Mouse (Mus musculus): Measurements from ENCODE around the gene Foxa3. TPM values are rescaled to one million over a fixed set of nuclear protein-coding genes. Genes with fewer than 3 reads are reported as not detected.

The Foxa3 gene
- polyA plus RNA-seq, 1 experiment from 2014 or later = 0.14 TPM

DNA sequence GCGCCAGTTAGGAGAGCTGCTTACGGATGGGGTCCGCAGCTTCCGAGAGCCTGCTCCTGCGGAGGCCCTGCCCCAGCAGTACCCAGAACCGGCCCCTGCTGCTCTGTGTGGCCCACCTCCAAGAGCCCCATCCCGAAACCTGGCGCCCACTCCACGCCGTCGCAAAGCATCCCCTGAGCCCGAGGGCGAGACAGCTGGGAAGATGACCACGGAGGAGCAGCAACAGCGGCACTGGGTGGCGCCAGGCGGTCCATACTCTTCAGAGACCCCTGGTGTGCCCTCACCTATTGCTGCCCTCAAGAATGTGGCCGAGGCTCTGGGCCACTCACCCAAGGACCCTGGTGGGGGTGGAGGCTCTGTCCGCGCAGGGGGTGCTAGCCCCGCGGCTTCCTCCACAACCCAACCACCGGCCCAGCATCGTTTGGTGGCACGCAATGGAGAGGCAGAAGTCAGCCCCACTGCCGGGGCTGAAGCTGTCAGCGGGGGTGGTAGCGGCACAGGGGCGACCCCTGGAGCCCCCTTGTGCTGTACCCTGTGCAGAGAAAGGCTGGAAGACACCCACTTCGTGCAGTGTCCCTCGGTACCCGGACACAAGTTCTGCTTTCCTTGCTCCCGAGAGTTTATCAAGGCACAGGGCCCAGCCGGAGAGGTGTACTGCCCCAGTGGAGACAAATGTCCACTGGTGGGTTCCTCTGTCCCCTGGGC is 17.8 kb downstream of the Foxa3 start:
- Histone ChIP-seq H3K9me3 (replicated peaks) (no peaks in the 10 kb centered on the region), H3K9ac (no peak overlapping the region), H3K27me3 (no peaks in the 10 kb centered on the region), H3K27ac (no peak overlapping the region), H3K4me3 (peak overlapping the region; percentile 77), H3K4me2 (peak overlapping the region; percentile 93), H3K4me1 (replicated peaks) (peaks cover 57% of the 10 kb centered on the region), H3K36me3 (peaks cover 22% of the 10 kb centered on the region)
- WGBS = 79% methylated on average over 34 of the region's 34 CpGs
- no peak for ATAC-seq (replicated peaks; ENCODE audit: insufficient number of reproducible peaks, insufficient read depth, low FRiP score, low read depth)

GRCm38 (mm10) chr7:19004631-19005079 is 18.7 kb downstream of the Foxa3 start:
- WGBS = 4% methylated on average over 34 of the region's 34 CpGs
- H3K9ac ChIP-seq = peak overlapping the region; percentile 89
- peak; percentile 0; the same call in 1 of the 2 replicates for ATAC-seq (replicated peaks; ENCODE audit: insufficient number of reproducible peaks, insufficient read depth, low FRiP score, low read depth)
- no peaks in the 10 kb centered on the region for H3K27me3 ChIP-seq
- peak overlapping the region; percentile 77 for H3K4me3 ChIP-seq
- peak overlapping the region; percentile 95 for H3K27ac ChIP-seq
- H3K4me2 ChIP-seq = peak overlapping the region; percentile 93
- no peaks in the 10 kb centered on the region for H3K9me3 ChIP-seq (replicated peaks)
- peaks cover 60% of the 10 kb centered on the region for H3K4me1 ChIP-seq (replicated peaks)
- H3K36me3 ChIP-seq = peaks cover 22% of the 10 kb centered on the region

DNA sequence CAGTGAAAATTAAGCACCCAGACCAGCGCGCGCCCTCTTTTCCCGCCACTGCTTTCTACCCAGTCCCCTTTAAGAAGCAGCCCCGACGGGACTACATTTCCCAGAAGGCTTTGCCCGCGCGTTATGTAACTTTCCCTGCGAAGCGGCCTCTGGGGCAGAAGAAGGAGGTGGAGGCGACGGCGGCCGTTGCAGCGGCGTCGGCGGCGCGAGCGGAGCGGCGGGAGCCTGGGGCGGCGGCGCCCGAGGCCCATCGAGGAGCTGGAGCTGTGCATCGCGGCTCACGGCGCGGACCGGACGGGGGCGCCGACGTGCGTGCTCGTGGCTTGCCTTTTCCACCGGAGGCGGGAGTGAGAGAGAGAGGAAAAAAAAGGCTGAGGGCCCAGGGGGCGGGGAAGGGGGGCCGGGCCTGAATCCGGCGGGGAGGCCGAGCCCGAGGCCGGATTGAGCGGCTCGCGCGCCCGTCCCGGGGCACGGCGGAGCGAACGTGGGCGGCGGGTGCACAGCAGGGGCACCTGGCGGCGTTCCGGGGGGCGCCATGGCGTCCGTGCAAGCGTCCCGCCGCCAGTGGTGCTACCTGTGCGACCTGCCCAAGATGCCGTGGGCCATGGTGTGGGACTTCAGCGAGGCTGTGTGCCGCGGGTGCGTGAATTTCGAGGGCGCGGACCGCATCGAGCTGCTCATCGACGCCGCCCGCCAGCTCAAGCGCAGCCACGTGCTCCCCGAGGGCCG is 19.3 kb downstream of the Foxa3 start, which contains the start of gene Irf2bp1:
Gene Irf2bp1 (plus strand): TSS at position 143 of the 729 bp plus-strand sequence.
- Histone ChIP-seq H3K9me3 (replicated peaks) (no peaks in the 10 kb centered on the region), H3K4me1 (replicated peaks) (peaks cover 60% of the 10 kb centered on the region), H3K27me3 (no peaks in the 10 kb centered on the region), H3K4me2 (peak within 1 kb of the TSS; percentile 93), H3K4me3 (peak within 1 kb of the TSS; percentile 77), H3K27ac (peak within 1 kb of the TSS; percentile 95), H3K9ac (peak within 1 kb of the TSS; percentile 89), H3K36me3 (peaks cover 22% of the 10 kb centered on the region)
- under 1% methylated on average over 83 of the region's 90 CpGs for WGBS
- ATAC-seq (replicated peaks; ENCODE audit: insufficient number of reproducible peaks, insufficient read depth, low FRiP score, low read depth) = peak; percentile 68

- WGBS = 2% methylated on average over 17 of the region's 17 CpGs
- Histone ChIP-seq H3K4me3 (peak overlapping the region; percentile 48), H3K27ac (peak overlapping the region; percentile 77), H3K4me2 (peak overlapping the region; percentile 93), H3K9ac (peak overlapping the region; percentile 70), H3K27me3 (no peaks in the 10 kb centered on the region), H3K36me3 (peaks cover 22% of the 10 kb centered on the region), H3K4me1 (replicated peaks) (peaks cover 60% of the 10 kb centered on the region), H3K9me3 (replicated peaks) (no peaks in the 10 kb centered on the region)
- peak; percentile 41; the same call in 1 of the 2 replicates for ATAC-seq (replicated peaks; ENCODE audit: insufficient number of reproducible peaks, insufficient read depth, low FRiP score, low read depth)
Observed at GRCm38 (mm10) chr7:19002848-19003498, 20.4 kb downstream of the Foxa3 start.

GRCm38 (mm10) chr7:19002115-19002514 is 21.2 kb downstream of the Foxa3 start:
- Histone ChIP-seq H3K4me2 (peak overlapping the region; percentile 93), H3K4me3 (peak overlapping the region; percentile 48), H3K27me3 (no peaks in the 10 kb centered on the region), H3K4me1 (replicated peaks) (peaks cover 55% of the 10 kb centered on the region), H3K9me3 (replicated peaks) (no peaks in the 10 kb centered on the region), H3K36me3 (peaks cover 17% of the 10 kb centered on the region), H3K9ac (no peak overlapping the region; the same call in 1 of the 2 replicates), H3K27ac (peak overlapping the region; percentile 77)
- ATAC-seq (replicated peaks; ENCODE audit: insufficient number of reproducible peaks, insufficient read depth, low FRiP score, low read depth) = no peak
- WGBS = 34% methylated on average over 4 of the region's 4 CpGs

GRCm38 (mm10) chr7:19001807-19002085 is 21.6 kb downstream of the Foxa3 start:
- Histone ChIP-seq H3K9me3 (replicated peaks) (no peaks in the 10 kb centered on the region), H3K36me3 (peaks cover 13% of the 10 kb centered on the region), H3K27ac (peak overlapping the region; percentile 77; the same call in 1 of the 2 replicates), H3K27me3 (no peaks in the 10 kb centered on the region), H3K4me3 (no peak overlapping the region), H3K4me2 (peak overlapping the region; percentile 93; the same call in 1 of the 2 replicates), H3K9ac (no peak overlapping the region), H3K4me1 (replicated peaks) (peaks cover 51% of the 10 kb centered on the region)
- 71% methylated on average over 3 of the region's 3 CpGs for WGBS
- ATAC-seq (replicated peaks; ENCODE audit: insufficient number of reproducible peaks, insufficient read depth, low FRiP score, low read depth) = no peak

GRCm38 (mm10) chr7:19001066-19001806 is 22.1 kb downstream of the Foxa3 start:
- peaks cover 46% of the 10 kb centered on the region for H3K4me1 ChIP-seq (replicated peaks)
- H3K27me3 ChIP-seq = no peaks in the 10 kb centered on the region
- no peak for ATAC-seq (replicated peaks; ENCODE audit: insufficient number of reproducible peaks, insufficient read depth, low FRiP score, low read depth)
- H3K4me2 ChIP-seq = peak overlapping the region; percentile 93
- H3K9ac ChIP-seq = peak overlapping the region; percentile 60
- H3K27ac ChIP-seq = peak overlapping the region; percentile 77
- 17% methylated on average over 18 of the region's 18 CpGs for WGBS
- H3K4me3 ChIP-seq = peak overlapping the region; percentile 53
- H3K36me3 ChIP-seq = peaks cover 12% of the 10 kb centered on the region
- H3K9me3 ChIP-seq (replicated peaks) = no peaks in the 10 kb centered on the region

- Histone ChIP-seq H3K4me1 (replicated peaks) (peaks cover 38% of the 10 kb centered on the region), H3K9ac (peak overlapping the region; percentile 60), H3K9me3 (replicated peaks) (no peaks in the 10 kb centered on the region), H3K4me2 (peak overlapping the region; percentile 93), H3K36me3 (peaks cover 4% of the 10 kb centered on the region; the same call in 1 of the 2 replicates), H3K4me3 (peak overlapping the region; percentile 53), H3K27ac (peak overlapping the region; percentile 77), H3K27me3 (no peaks in the 10 kb centered on the region)
- 29% methylated on average over 10 of the region's 10 CpGs for WGBS
- ATAC-seq (replicated peaks; ENCODE audit: insufficient number of reproducible peaks, insufficient read depth, low FRiP score, low read depth) = no peak
Observed at GRCm38 (mm10) chr7:19000421-19000820, 22.9 kb downstream of the Foxa3 start.

DNA sequence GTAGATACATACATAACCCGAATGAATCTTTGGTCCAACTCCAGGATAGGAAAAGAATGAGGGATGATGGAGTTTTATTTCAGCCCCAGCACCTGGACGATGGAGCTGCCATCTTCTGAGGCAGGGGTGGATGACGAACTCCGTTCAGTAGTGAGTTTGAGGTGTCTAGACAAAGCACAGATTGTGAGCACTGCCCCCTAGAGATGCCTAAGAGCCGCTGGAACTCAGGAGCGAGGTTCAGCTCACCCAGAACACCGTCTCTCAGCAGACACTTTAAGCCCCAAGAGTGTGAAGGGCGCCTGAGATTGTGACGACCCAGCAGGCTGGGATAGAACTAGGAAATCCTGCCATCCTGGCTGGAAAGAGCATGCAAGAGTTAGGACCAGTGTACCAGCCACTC is 24.5 kb downstream of the Foxa3 start:
- H3K4me2 ChIP-seq = no peak overlapping the region

DNA sequence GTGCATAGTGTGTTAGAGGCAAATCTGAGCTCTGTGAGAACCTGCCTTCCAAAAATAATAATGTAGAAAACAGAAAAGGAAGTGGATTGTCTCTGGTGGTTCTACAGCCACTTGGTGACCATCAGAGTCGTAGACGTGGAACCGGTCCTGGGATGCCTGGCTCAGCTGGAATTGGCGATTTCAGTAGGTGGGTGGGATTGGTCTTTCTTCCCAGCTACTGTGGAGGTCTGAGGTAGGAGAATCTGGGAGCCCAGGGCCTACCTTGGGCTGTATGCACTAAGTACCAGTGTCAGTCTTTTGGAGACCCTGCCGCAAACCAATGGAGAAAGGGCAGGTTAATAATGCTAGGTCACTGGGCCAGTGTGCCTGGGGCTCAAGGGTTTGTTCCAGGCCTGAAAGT is 30.3 kb downstream of the Foxa3 start:
- no peak overlapping the region for H3K27ac ChIP-seq
- no peak overlapping the region for H3K9ac ChIP-seq
- ATAC-seq (replicated peaks; ENCODE audit: insufficient number of reproducible peaks, insufficient read depth, low FRiP score, low read depth) = no peak
- no peaks in the 10 kb centered on the region for H3K36me3 ChIP-seq
- H3K9me3 ChIP-seq (replicated peaks) = no peaks in the 10 kb centered on the region
- H3K4me3 ChIP-seq = no peak overlapping the region
- H3K27me3 ChIP-seq = peaks cover 36% of the 10 kb centered on the region
- peaks cover 24% of the 10 kb centered on the region for H3K4me1 ChIP-seq (replicated peaks)
- WGBS = 87% methylated on average over 5 of the region's 5 CpGs
- peak overlapping the region; percentile 88; the same call in 1 of the 2 replicates for H3K4me2 ChIP-seq

More for the DNA sequence above, 24.5 kb downstream of the Foxa3 start:
- no peaks in the 10 kb centered on the region for H3K36me3 ChIP-seq
- no peak for ATAC-seq (replicated peaks; ENCODE audit: insufficient number of reproducible peaks, insufficient read depth, low FRiP score, low read depth)
- 42% methylated on average over 9 of the region's 9 CpGs for WGBS
- no peak overlapping the region for H3K27ac ChIP-seq
- H3K4me1 ChIP-seq (replicated peaks) = peaks cover 27% of the 10 kb centered on the region
- no peaks in the 10 kb centered on the region for H3K9me3 ChIP-seq (replicated peaks)
- no peak overlapping the region for H3K4me3 ChIP-seq
- no peak overlapping the region for H3K9ac ChIP-seq
- peaks cover 1% of the 10 kb centered on the region; the same call in 1 of the 2 replicates for H3K27me3 ChIP-seq

Measured in heart, embryonic 15.5 days (tissue).